Mouse (Mus musculus): Measurements from ENCODE around the gene Timm8a1. TPM values are rescaled to one million over a fixed set of nuclear protein-coding genes. Genes with fewer than 3 reads are reported as not detected.

Timm8a1 gene
- polyA plus RNA-seq, 1 experiment from 2014 or later, result 114 TPM

GRCm38 (mm10) chrX:134500651-134501050 lies 41.0 kb downstream of the Timm8a1 start:
- H3K4me3 ChIP-seq, result no peak overlapping the region
- no peaks in the 10 kb centered on the region for H3K36me3 ChIP-seq (replicated peaks)
- 86% methylated on average over 8 of the region's 8 CpGs for WGBS
- no peak overlapping the region for H3K27ac ChIP-seq
- peaks cover 15% of the 10 kb centered on the region for H3K27me3 ChIP-seq (ENCODE audit: poor library complexity, severe bottlenecking)
- H3K9me3 ChIP-seq, result no peaks in the 10 kb centered on the region
- no peak for DNase-seq (ENCODE audit: extremely low spot score, low spot score)
- H3K4me1 ChIP-seq, result no peaks in the 10 kb centered on the region

Other genes starting within 250 kb of the Timm8a1 start
- 6.1 and 8.5 TPM in 2 replicates for gene Tmem35a, start 246.6 kb downstream of the Timm8a1 start, polyA plus RNA-seq (2016; fragmentation: Nextera tagmentation; extraction: Ambion mirVana)
- 33.4 and 40.4 TPM in 2 replicates for gene Cenpi, start 233.8 kb downstream of the Timm8a1 start, polyA plus RNA-seq (2016; fragmentation: Nextera tagmentation; extraction: Ambion mirVana)
- gene Drp2, start 137.3 kb downstream of the Timm8a1 start, polyA plus RNA-seq (2016; fragmentation: Nextera tagmentation; extraction: Ambion mirVana), result 1.7 TPM in 2 replicates
- 0.07 TPM in 1 of 2 replicates, not detected in the other for gene Taf7l, start 65.4 kb downstream of the Timm8a1 start, polyA plus RNA-seq (2016; fragmentation: Nextera tagmentation; extraction: Ambion mirVana)
- 0.81 and 1.2 TPM in 2 replicates for gene Btk, start 41.7 kb upstream of the Timm8a1 start, polyA plus RNA-seq (2016; fragmentation: Nextera tagmentation; extraction: Ambion mirVana)
- gene Rpl36a, start 43.8 kb upstream of the Timm8a1 start, polyA plus RNA-seq (2016; fragmentation: Nextera tagmentation; extraction: Ambion mirVana), result 338 and 356 TPM in 2 replicates
- 7.9 and 11.1 TPM in 2 replicates for gene Gla, start 59.3 kb upstream of the Timm8a1 start, polyA plus RNA-seq (2016; fragmentation: Nextera tagmentation; extraction: Ambion mirVana)
- gene Hnrnph2, start 59.3 kb upstream of the Timm8a1 start, polyA plus RNA-seq (2016; fragmentation: Nextera tagmentation; extraction: Ambion mirVana), result 232 and 239 TPM in 2 replicates
- gene Armcx4, start 144.7 kb upstream of the Timm8a1 start, polyA plus RNA-seq (2016; fragmentation: Nextera tagmentation; extraction: Ambion mirVana), result 7.7 and 7.9 TPM in 2 replicates
- gene Armcx1, start 176.1 kb upstream of the Timm8a1 start, polyA plus RNA-seq (2016; fragmentation: Nextera tagmentation; extraction: Ambion mirVana), result 42.6 and 42.7 TPM in 2 replicates
- gene Armcx6, start 209.6 kb upstream of the Timm8a1 start, polyA plus RNA-seq (2016; fragmentation: Nextera tagmentation; extraction: Ambion mirVana), result 14.6 and 15.3 TPM in 2 replicates
- 48.8 and 49.1 TPM in 2 replicates for gene Armcx3, start 214.7 kb upstream of the Timm8a1 start, polyA plus RNA-seq (2016; fragmentation: Nextera tagmentation; extraction: Ambion mirVana)

Data from forebrain, embryonic 10.5 days (tissue).